Mouse (Mus musculus) heart, adult 18-20 months (tissue): ENCODE measurements at regions not wholly inside any gene's neighbourhood (a gene's known extent, or its start where the extent isn't known, plus 50 kb on each side); places are given as distances from the start of the nearest gene placed in this dataset.
"Not testable (repeated sequence)": the region's sequence is repeated elsewhere in the genome, so short reads cannot be mapped to it uniquely, and the experiment has no call there.

Experiments
- DNase-seq, 2 experiments: peaks; one replicate each; pipeline ENCODE4 v3.0.0; 2021 to 2022; ENCODE audit warnings: mixed read lengths in 1 of 2
- microRNA-seq, 2 experiments: library from miRNA; unstranded; fragments of <30 nt; microRNA quantifications; one replicate each; pipeline ENCODE4 v1.2.0; 2022

DNA sequence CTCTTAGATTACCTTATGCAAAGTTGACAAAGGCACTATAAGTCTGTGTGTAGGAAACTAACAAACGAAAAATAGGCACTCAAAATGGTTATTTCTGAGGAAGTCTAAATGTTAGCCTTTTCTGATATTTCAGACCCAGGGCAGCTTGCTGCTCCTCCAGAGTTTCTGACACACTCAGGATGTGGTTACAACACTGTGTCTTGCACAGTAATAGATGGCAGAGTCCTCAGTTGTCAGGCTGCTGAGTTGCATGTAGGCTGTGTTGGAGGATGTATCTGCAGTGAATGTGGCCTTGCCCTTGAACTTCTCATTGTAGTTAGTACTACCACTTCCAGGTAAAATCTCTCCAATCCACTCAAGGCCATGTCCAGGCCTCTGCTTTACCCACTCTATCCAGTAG, 1039.7 kb downstream of the Adam6a start:
- no peak for DNase-seq

DNA sequence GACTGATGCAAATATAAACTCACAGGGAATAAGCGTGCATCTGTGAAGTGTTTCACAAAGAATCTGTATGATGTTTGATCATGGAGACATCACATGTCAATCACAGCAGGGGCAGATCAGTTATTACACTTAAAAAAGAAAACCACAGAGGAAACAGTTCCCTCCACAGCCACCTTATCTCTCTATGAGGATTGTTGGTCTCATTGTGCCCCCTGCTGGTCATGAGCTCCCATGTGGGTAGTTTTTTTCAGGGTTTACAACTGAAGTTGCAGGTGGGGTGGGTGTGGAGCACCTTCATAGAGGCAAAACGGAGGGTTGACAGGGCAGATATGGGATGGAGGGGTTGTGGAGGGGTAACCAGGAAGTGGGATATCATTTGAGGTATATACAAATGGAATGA, 1043.5 kb downstream of the Adam6a start:
- DNase-seq, result no peak

DNA sequence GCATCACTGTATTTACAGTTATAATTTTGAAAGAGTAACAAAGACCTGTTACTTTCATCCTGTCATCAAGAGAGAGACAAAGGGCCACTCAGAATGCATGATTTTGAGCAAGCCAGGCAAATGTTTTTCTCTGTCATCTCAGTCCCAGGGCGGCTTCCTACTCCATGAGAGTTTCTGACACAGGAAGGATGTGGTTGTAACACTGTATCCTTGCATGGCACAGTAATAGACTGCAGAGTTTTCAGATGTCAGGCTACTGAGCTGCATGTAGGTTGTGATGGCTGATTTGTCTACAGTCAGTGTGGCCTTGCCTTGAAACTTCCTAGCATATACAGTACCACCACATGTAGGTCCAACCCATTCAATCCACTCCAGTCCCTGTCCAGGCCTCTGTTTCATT, 1054.0 kb downstream of the Adam6a start:
- no peak for DNase-seq

DNA sequence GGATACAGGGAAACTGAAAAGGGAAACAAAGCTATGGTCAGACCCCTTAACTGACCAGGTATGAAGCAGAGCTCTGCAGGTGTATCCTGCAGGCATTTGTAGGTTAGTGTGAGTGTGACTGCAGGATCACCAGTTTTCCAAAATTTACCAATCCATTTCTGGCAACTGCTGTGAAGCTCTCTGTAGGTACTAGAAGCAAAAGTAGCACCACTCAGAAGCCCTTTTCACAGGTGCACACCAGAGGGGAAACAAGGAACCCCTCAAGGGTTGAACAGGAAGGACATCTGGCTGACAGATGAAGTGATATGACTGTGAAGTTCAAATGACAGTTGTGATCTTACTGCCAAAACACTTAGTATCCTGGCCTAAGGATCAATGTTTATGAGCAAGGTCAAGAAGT, 1065.5 kb downstream of the Adam6a start:
- no peak for DNase-seq

DNA sequence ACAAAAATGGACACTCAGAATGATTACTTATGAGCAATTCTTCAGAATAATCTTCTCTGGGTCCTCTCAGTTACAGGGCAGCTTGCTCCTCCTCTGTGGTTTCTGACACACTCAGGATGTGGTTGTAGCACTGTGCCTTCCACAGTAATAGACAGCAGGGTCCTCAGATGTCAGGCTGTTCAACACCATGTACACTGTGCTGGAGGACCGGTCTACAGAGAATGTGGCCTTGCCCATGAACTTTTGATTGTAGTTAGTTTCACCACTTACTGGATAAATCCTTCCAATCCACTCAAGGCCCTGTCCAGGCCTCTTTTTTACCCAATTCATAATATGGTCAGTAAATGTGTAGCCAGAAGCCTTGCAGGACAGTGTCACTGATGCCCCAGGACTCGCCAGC, 1068.4 kb downstream of the Adam6a start:
- DNase-seq, result no peak

DNA sequence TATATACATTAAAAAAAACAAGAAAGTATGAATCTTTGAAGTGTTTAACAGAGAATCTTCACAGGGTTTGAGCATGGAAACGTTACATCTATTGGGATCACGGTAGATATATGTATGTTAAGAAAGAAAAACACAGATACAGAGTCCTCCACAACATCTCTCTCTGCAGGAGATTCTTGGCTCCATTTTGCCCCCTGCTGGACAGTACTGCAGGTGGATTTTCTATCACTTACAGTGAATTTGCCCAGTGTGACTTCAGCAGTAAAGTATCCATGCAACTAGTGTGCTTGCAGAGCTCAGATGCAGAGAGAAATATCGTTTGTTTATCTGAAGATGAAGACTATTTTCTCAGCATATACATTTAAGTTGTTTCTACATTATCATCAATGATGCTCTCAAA, 1071.5 kb downstream of the Adam6a start:
- no peak for DNase-seq

DNA sequence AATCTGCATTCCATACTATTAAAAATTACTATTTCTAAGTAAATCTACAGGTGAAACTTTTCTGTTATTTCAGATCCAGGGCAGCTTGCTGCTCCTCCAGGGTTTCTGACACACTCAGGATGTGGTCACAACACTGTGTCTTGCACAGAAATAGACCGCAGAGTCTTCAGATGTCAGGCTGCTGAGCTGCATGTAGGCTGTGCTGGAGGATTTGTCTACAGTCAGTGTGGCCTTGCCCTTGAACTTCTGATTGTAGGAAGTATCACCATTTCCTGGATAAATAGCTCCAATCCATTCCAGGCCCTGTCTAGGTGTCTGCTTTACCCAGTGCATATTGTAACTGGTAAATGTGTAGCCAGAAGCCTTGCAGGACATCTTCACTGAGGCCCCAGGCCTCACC, 1072.0 kb downstream of the Adam6a start:
- no peak for DNase-seq

DNA sequence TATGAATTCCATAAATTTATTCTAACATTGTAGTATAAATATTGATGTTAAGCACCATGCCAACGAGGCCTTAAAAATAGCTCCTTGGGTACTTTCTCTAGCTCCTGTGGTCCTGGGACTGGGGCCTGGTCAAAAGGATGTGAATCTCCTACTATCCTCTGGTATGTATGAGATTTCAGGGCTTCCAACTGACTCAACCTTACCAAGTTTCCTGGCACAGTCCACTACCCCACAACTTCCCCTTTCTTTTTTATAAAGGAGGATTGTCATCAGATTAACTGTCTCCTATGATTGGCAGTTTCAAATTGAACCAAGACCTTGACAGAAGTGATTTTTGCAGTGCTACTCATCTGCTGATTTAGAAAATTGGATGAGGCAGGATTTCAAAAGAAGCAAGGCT, 1097.4 kb downstream of the Adam6a start:
- DNase-seq, result no peak

DNA sequence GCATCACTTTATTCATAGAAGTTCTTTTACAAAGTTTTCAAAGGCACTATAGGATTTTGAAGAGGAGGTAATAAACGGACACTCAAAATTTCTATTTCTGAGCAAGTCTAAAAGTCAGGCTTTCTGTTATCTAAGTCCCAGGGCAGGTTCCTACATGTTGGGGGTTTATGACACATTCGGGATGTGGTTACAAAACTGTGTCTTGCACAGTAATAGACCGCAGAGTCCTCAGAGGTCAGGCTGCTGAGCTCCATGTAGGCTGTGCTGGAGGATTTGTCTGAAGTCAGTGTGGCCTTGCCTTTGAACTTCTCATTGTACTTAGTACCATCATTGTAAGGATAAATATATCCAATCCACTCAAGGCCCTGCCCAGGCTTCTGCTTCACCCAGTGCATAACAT, 1102.7 kb downstream of the Adam6a start:
- no peak for DNase-seq

DNA sequence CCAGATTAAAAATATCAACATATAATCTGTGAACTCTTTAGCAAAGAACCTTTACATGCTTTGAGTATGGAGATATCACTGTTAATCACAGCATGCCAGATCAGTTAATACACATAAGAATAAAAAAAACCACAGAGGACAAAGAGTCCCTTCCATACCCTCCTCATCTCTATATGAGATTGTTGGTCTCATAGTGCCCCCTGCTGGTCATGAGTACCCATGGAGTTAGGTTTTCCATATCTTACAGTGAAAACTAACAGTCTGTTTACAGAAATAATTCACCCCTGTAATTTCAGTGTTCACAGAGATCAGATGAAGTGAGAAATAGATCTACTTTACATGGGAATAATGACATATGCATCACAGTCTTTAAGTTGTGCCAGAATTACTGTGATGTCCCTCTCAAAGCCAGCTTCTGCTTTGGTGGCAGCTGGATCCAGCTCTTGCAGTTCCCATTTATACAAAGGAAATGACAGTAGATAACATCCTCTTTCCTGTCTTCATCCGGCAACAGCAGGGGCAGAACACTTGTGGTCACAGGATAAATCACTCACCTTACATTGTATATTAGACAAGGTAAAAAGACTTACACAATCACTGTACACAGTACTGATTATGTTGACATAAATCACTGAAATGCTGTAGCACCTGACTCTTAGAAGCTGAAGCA, 1106.9 kb downstream of the Adam6a start:
- not testable (repeated sequence) for DNase-seq

DNA sequence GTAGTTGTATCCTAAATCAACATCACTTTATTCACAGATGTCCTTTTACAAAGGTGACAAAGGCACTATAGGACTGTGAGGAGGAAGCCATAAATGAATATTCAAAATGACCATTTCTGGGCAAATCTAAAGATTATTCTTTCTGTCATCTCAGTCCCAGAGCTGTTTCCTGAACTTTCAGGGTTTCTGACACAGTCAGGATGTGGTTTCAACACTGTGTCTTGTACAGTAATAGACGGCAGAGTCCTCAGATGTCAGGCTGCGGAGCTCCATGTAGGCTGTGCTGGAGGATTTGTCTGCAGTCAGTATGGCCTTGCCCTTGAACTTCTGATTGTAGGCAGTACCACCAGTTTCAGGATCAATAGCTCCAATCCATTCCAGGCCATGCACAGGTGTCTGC, 1113.4 kb downstream of the Adam6a start:
- DNase-seq, result not testable (repeated sequence)

Small RNA genes in the stretch of these regions (microRNA-seq; reads per million reads assigned to microRNA genes)
- gene Mir7094-1, result 0 reads per million in 2 experiments
- gene Mir7094-2, result 0 reads per million in 2 experiments
